17 mouse cellular contexts compared by ENCODE assay signal in the genomic region with DNA sequence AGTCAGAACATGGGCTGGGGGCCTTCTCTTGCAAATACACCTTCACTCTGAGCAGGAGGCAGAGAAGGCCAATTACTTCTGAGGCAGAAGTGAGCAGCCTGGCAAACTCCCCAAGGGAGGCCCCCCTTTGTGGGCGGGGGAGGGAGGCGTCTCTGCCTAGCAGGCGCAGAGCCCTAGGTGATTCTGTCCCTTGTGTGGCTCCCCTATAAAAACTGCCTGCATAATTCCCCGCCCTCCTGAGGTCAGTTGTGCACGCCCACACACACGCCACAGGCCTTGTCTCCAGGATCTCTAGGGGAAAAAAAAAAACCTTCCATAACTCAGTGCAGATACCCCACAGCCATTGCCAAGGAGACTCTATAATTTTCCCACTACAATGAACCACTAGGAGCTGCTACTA. TPM values are rescaled to one million over a fixed set of nuclear protein-coding genes. Genes with fewer than 3 reads are reported as not detected.
DNase-seq lines count a peak whose midpoint lies in the region; ATAC-seq and TF ChIP-seq lines count a peak whose summit lies in the region.
"Had no signal": no experiment of that assay in that cellular context is flagged by ENCODE, and none has a peak within 500 bp of the region (broad histone marks: within the 10 kb centered on the region; RNA-seq: fewer than 3 reads in every experiment).

No protein-coding gene starts in this region.

- no peak overlapping the region for H3K9ac ChIP-seq in hindbrain, postnatal 0 days (replicated peaks; ENCODE audit: low read length)
- H3K9ac ChIP-seq in neural tube, embryonic 13.5 days = no peak overlapping the region
- no peak overlapping the region for H3K9ac ChIP-seq in neural tube, embryonic 15.5 days (replicated peaks)
- H3K9ac ChIP-seq in intestine, embryonic 16.5 days (ENCODE audit: low read depth, low read length) = 0 out of 2 replicates have a peak overlapping the region, but pooled peaks have one; percentile 6
- no peak overlapping the region for H3K9ac ChIP-seq in heart, adult 2 months (ENCODE audit: low read depth, low read length)
- H3K9ac ChIP-seq: heart, embryonic 13.5 days; hindbrain, embryonic 15.5 days; stomach, embryonic 15.5 days had no signal

- no peaks in the 10 kb centered on the region for H3K9me3 ChIP-seq in hindbrain, embryonic 10.5 days
- H3K9me3 ChIP-seq in hindbrain, postnatal 0 days (ENCODE audit: low read length) = no peaks in the 10 kb centered on the region
- H3K9me3 ChIP-seq in neural tube, embryonic 13.5 days = no peaks in the 10 kb centered on the region
- no peaks in the 10 kb centered on the region for H3K9me3 ChIP-seq in neural tube, embryonic 15.5 days (replicated peaks)
- H3K9me3 ChIP-seq in intestine, embryonic 16.5 days (ENCODE audit: control insufficient read depth, low read length) = no peaks in the 10 kb centered on the region
- H3K9me3 ChIP-seq: heart, embryonic 13.5 days; hindbrain, embryonic 15.5 days; stomach, embryonic 15.5 days had no signal

- 61% methylated on average over 6 of the region's 6 CpGs for WGBS in hindbrain, embryonic 10.5 days
- WGBS in hindbrain, postnatal 0 days = 36% methylated on average over 6 of the region's 6 CpGs
- 11% methylated on average over 6 of the region's 6 CpGs for WGBS in neural tube, embryonic 13.5 days
- WGBS in neural tube, embryonic 15.5 days = 17% methylated on average over 6 of the region's 6 CpGs
- 32% methylated on average over 6 of the region's 6 CpGs for WGBS in intestine, embryonic 16.5 days
- WGBS in heart, adult 2 months = 77% methylated on average over 6 of the region's 6 CpGs

- intact Hi-C loops in heart, adult 2 months (cut with DNase I) = no loop called here

- no peak for ATAC-seq in hindbrain, postnatal 0 days
- ATAC-seq in neural tube, embryonic 13.5 days (ENCODE audit: low read depth) = peak; percentile 19; the same call in 1 of the 2 replicates
- no peak for ATAC-seq in neural tube, embryonic 15.5 days (ENCODE audit: low FRiP score)
- ATAC-seq in intestine, embryonic 16.5 days = no peak
- ATAC-seq: lung, postnatal 0 days had no signal

- H3K4me2 ChIP-seq in hindbrain, postnatal 0 days (ENCODE audit: low read depth, low read length) = no peak overlapping the region
- H3K4me2 ChIP-seq in neural tube, embryonic 13.5 days = no peak overlapping the region
- H3K4me2 ChIP-seq in neural tube, embryonic 15.5 days = no peak overlapping the region
- no peak overlapping the region for H3K4me2 ChIP-seq in intestine, embryonic 16.5 days (ENCODE audit: low read depth, low read length)
- H3K4me2 ChIP-seq: heart, embryonic 13.5 days; hindbrain, embryonic 15.5 days; liver, embryonic 11.5 days; stomach, embryonic 15.5 days had no signal

- peaks cover 15% of the 10 kb centered on the region for H3K27me3 ChIP-seq in hindbrain, embryonic 10.5 days (ENCODE audit: insufficient read depth, poor library complexity, severe bottlenecking)
- H3K27me3 ChIP-seq in hindbrain, postnatal 0 days (ENCODE audit: insufficient read depth, low read length) = no peaks in the 10 kb centered on the region
- no peaks in the 10 kb centered on the region for H3K27me3 ChIP-seq in neural tube, embryonic 13.5 days
- no peaks in the 10 kb centered on the region for H3K27me3 ChIP-seq in neural tube, embryonic 15.5 days (replicated peaks)
- H3K27me3 ChIP-seq in intestine, embryonic 16.5 days (replicated peaks; ENCODE audit: control insufficient read depth, insufficient read depth, low read length) = no peaks in the 10 kb centered on the region
- no peaks in the 10 kb centered on the region for H3K27me3 ChIP-seq in heart, adult 2 months (ENCODE audit: control insufficient read depth, insufficient read depth, low read length)
- H3K27me3 ChIP-seq: hindbrain, embryonic 15.5 days; stomach, embryonic 15.5 days had no signal

- no peak for TF ChIP-seq POLR2A in heart, adult 2 months (IDR thresholded peaks at IDR 0.05; ENCODE audit: insufficient read depth, low read depth, low read length)

- H3K4me1 ChIP-seq in hindbrain, embryonic 10.5 days (replicated peaks) = peaks cover 40% of the 10 kb centered on the region
- 0 out of 2 replicates have a peak, but pooled peaks cover 8% of the 10 kb centered on the region for H3K4me1 ChIP-seq in hindbrain, postnatal 0 days (ENCODE audit: insufficient read depth, low read length)
- peaks cover 37% of the 10 kb centered on the region for H3K4me1 ChIP-seq in neural tube, embryonic 13.5 days (replicated peaks)
- peaks cover 9% of the 10 kb centered on the region for H3K4me1 ChIP-seq in neural tube, embryonic 15.5 days
- H3K4me1 ChIP-seq in intestine, embryonic 16.5 days (ENCODE audit: control insufficient read depth, insufficient read depth, low read length) = peaks cover 4% of the 10 kb centered on the region; the same call in 1 of the 2 replicates
- peaks cover 4% of the 10 kb centered on the region; the same call in 1 of the 2 replicates for H3K4me1 ChIP-seq in heart, adult 2 months (ENCODE audit: control insufficient read depth, insufficient read depth, low read length)

- H3K4me3 ChIP-seq in hindbrain, embryonic 10.5 days = no peak overlapping the region
- H3K4me3 ChIP-seq in hindbrain, postnatal 0 days (ENCODE audit: low read length) = no peak overlapping the region
- H3K4me3 ChIP-seq in neural tube, embryonic 13.5 days = no peak overlapping the region
- no peak overlapping the region for H3K4me3 ChIP-seq in neural tube, embryonic 15.5 days (replicated peaks)
- no peak overlapping the region for H3K4me3 ChIP-seq in intestine, embryonic 16.5 days (ENCODE audit: low read length)
- no peak overlapping the region for H3K4me3 ChIP-seq in heart, adult 2 months
- H3K4me3 ChIP-seq: heart, embryonic 13.5 days; hindbrain, embryonic 15.5 days; stomach, embryonic 15.5 days had no signal

- no peak for TF ChIP-seq EP300 in heart, adult 2 months (IDR thresholded peaks at IDR 0.05; ENCODE audit: insufficient read depth, low read depth, low read length)

- no peak for TF ChIP-seq CTCF in hindbrain, postnatal 0 days (IDR thresholded peaks at IDR 0.05; ENCODE audit: low read depth)
- TF ChIP-seq CTCF in heart, adult 2 months (IDR thresholded peaks at IDR 0.05) = no peak

- H3K36me3 ChIP-seq in hindbrain, embryonic 10.5 days = no peaks in the 10 kb centered on the region
- H3K36me3 ChIP-seq in hindbrain, postnatal 0 days (ENCODE audit: insufficient read depth, low read length) = no peaks in the 10 kb centered on the region
- no peaks in the 10 kb centered on the region for H3K36me3 ChIP-seq in neural tube, embryonic 13.5 days
- no peaks in the 10 kb centered on the region for H3K36me3 ChIP-seq in neural tube, embryonic 15.5 days
- H3K36me3 ChIP-seq in intestine, embryonic 16.5 days (ENCODE audit: control insufficient read depth, insufficient read depth, low read length) = no peaks in the 10 kb centered on the region
- H3K36me3 ChIP-seq in heart, adult 2 months (ENCODE audit: control insufficient read depth, insufficient read depth, low read length) = no peaks in the 10 kb centered on the region
- H3K36me3 ChIP-seq: heart, embryonic 13.5 days; hindbrain, embryonic 15.5 days; stomach, embryonic 15.5 days had no signal

- DNase-seq in hindbrain, embryonic 10.5 days (ENCODE audit: low spot score) = no peak
- DNase-seq in hindbrain, postnatal 0 days (ENCODE audit: low spot score) = no peak
- no peak for DNase-seq in urinary bladder, postnatal 10 days (ENCODE audit: low spot score)
- no peak for DNase-seq in heart, adult 2 months
- no peak for DNase-seq in thymus, postnatal 0 days (ENCODE audit: low spot score)
- DNase-seq: adrenal gland, adult 2 months; gastrocnemius, postnatal 14 days; kidney, postnatal 25 days; thymus, postnatal 4 days had no signal

- H3K79me2 ChIP-seq in heart, adult 2 months (replicated peaks; ENCODE audit: control insufficient read depth, insufficient read depth, low read length) = no peaks in the 10 kb centered on the region

- H3K27ac ChIP-seq in hindbrain, embryonic 10.5 days = peak overlapping the region; percentile 30; the same call in 1 of the 2 replicates
- no peak overlapping the region for H3K27ac ChIP-seq in hindbrain, postnatal 0 days
- peak overlapping the region; percentile 54 for H3K27ac ChIP-seq in neural tube, embryonic 13.5 days (replicated peaks)
- H3K27ac ChIP-seq in neural tube, embryonic 15.5 days (replicated peaks) = no peak overlapping the region; the same call in 1 of the 2 replicates
- H3K27ac ChIP-seq in intestine, embryonic 16.5 days (ENCODE audit: low read length) = no peak overlapping the region
- no peak overlapping the region for H3K27ac ChIP-seq in heart, adult 2 months
- H3K27ac ChIP-seq: heart, embryonic 13.5 days; hindbrain, embryonic 15.5 days; stomach, embryonic 15.5 days had no signal

RNA-seq across cellular contexts. Expression of a gene that starts 44.6 kb away (rescaled TPM):
- 122 and 257 TPM in 2 replicates for polyA plus RNA-seq in hindbrain, embryonic 10.5 days (2016; fragmentation: Nextera tagmentation; extraction: Ambion mirVana)
- total RNA-seq in hindbrain, postnatal 0 days (2014; rRNA removed) = 170 and 187 TPM in 2 replicates
- polyA plus RNA-seq in hindbrain, postnatal 0 days (2015; fragmentation: Nextera tagmentation; extraction: Ambion mirVana) = 157 and 161 TPM in 2 replicates
- 315 and 316 TPM in 2 replicates for polyA plus RNA-seq in neural tube, embryonic 13.5 days (2015; fragmentation: Nextera tagmentation; extraction: Ambion mirVana)
- polyA plus RNA-seq in neural tube, embryonic 15.5 days (2015; fragmentation: Nextera tagmentation; extraction: Ambion mirVana) = 153 and 181 TPM in 2 replicates
- polyA plus RNA-seq in intestine, embryonic 16.5 days (2015; fragmentation: Nextera tagmentation; extraction: Ambion mirVana) = 10.0 and 11.6 TPM in 2 replicates
- total RNA-seq in heart, adult 2 months (2021) = 1 to 10 TPM; 2.8 to 3.9 TPM
- 10.5 and 11.0 TPM in 2 replicates for polyA plus RNA-seq in heart, adult 2 months (2012; rRNA removed)
- polyA plus RNA-seq in thymus, postnatal 0 days (2015; fragmentation: Nextera tagmentation; extraction: Ambion mirVana) = 0.13 and 0.22 TPM in 2 replicates

Comparison
In these comparisons a context has a peak if more than half of its experiments do, and no peak if none do; other contexts are left out.
1. H3K27ac ChIP-seq: peak in hindbrain, embryonic 10.5 days (single experiment) and neural tube, embryonic 13.5 days (single experiment); none in hindbrain, postnatal 0 days (single experiment), neural tube, embryonic 15.5 days (single experiment), intestine, embryonic 16.5 days (single experiment) and heart, adult 2 months (single experiment).